Comparison of ENCODE assay signal across 29 mouse cellular contexts in the genomic region with DNA sequence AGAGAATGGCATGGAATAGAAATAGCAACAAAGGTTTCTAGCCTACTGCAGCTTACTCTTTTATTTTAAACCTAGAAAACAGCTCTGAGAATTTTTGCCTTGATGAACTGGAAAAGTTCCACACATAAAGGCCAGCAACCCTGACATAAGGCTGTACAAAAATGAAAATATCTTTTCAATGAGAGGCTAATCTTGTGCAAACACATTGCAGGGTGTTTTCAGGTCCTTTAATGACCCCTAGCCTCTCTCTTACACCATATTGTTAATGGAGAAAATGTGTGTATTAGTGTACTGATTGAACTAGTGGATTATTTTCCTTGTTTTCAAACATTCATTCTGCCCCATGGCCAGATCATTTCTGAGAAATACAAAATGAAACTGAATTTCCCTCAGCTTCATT.
"Had no signal": no experiment of that assay in that cellular context is flagged by ENCODE, and none has a peak within 500 bp of the region (broad histone marks: within the 10 kb centered on the region; RNA-seq: fewer than 3 reads in every experiment).

No protein-coding gene starts in this region.

- DNase-seq: cerebellum, adult 2 months; cerebellum, adult 8-10 months; cerebellum, adult 9-10 months; cerebellum, adult 9-11 months; cerebellum, postnatal 10 days; cerebellum, postnatal 14 days; cerebellum, postnatal 25 days; cerebellum, postnatal 36 days; embryo, embryonic 11 days; forebrain, postnatal 0 days; gastrocnemius, adult 2 months; gastrocnemius, postnatal 10 days; gastrocnemius, postnatal 14 days; gastrocnemius, postnatal 25 days; gastrocnemius, postnatal 36 days; heart, adult 11 months; heart, adult 18-20 months; heart, adult 2 months had no signal

- H3K4me2 ChIP-seq: embryonic facial prominence, embryonic 12.5 days; embryonic facial prominence, embryonic 13.5 days; embryonic facial prominence, embryonic 15.5 days; forebrain, embryonic 12.5 days; forebrain, embryonic 13.5 days; forebrain, embryonic 15.5 days had no signal

- H3K4me3 ChIP-seq: embryonic facial prominence, embryonic 10.5 days; embryonic facial prominence, embryonic 12.5 days; embryonic facial prominence, embryonic 13.5 days; embryonic facial prominence, embryonic 15.5 days; erythroblast, embryonic 14.5 days; forebrain, embryonic 10.5 days; forebrain, embryonic 12.5 days; forebrain, embryonic 13.5 days; forebrain, embryonic 15.5 days; gastrocnemius, adult 2 months; heart, adult 2 months had no signal

- H3K27me3 ChIP-seq: embryonic facial prominence, embryonic 12.5 days; embryonic facial prominence, embryonic 13.5 days; embryonic facial prominence, embryonic 15.5 days; forebrain, embryonic 12.5 days; forebrain, embryonic 13.5 days; forebrain, embryonic 15.5 days had no signal

- H3K4me1 ChIP-seq: embryonic facial prominence, embryonic 10.5 days; embryonic facial prominence, embryonic 12.5 days; embryonic facial prominence, embryonic 13.5 days; embryonic facial prominence, embryonic 15.5 days; forebrain, embryonic 10.5 days; forebrain, embryonic 12.5 days; forebrain, embryonic 13.5 days; forebrain, embryonic 15.5 days had no signal

- H3K27ac ChIP-seq: embryonic facial prominence, embryonic 10.5 days; embryonic facial prominence, embryonic 12.5 days; embryonic facial prominence, embryonic 13.5 days; embryonic facial prominence, embryonic 15.5 days; forebrain, embryonic 10.5 days; forebrain, embryonic 12.5 days; forebrain, embryonic 13.5 days; forebrain, embryonic 15.5 days; gastrocnemius, adult 2 months; heart, adult 2 months had no signal

- H3K9ac ChIP-seq: embryonic facial prominence, embryonic 12.5 days; embryonic facial prominence, embryonic 13.5 days; embryonic facial prominence, embryonic 15.5 days; forebrain, embryonic 12.5 days; forebrain, embryonic 13.5 days; forebrain, embryonic 15.5 days; forebrain, postnatal 0 days had no signal

- H3K9me3 ChIP-seq: embryonic facial prominence, embryonic 10.5 days; embryonic facial prominence, embryonic 12.5 days; embryonic facial prominence, embryonic 13.5 days; embryonic facial prominence, embryonic 15.5 days; forebrain, embryonic 10.5 days; forebrain, embryonic 12.5 days; forebrain, embryonic 13.5 days; forebrain, embryonic 15.5 days had no signal

- H3K36me3 ChIP-seq: embryonic facial prominence, embryonic 10.5 days; embryonic facial prominence, embryonic 12.5 days; embryonic facial prominence, embryonic 13.5 days; embryonic facial prominence, embryonic 15.5 days; forebrain, embryonic 10.5 days; forebrain, embryonic 12.5 days; forebrain, embryonic 15.5 days had no signal

- ATAC-seq: forebrain, embryonic 13.5 days; forebrain, embryonic 14.5 days; forebrain, embryonic 15.5 days; forebrain, embryonic 16.5 days; forebrain, postnatal 0 days had no signal
